Mouse (Mus musculus): Measurements from ENCODE around the gene Rassf8. TPM values are rescaled to one million over a fixed set of nuclear protein-coding genes. Genes with fewer than 3 reads are reported as not detected.

Rassf8 gene
- polyA plus RNA-seq, 1 experiment from 2014 or later = 10.1 TPM

GRCm38 (mm10) chr6:145854756-145855155 is 108.2 kb downstream of the Rassf8 start:
- no peak overlapping the region for H3K27ac ChIP-seq
- H3K9me3 ChIP-seq = no peaks in the 10 kb centered on the region
- no peak for ATAC-seq (ENCODE audit: insufficient number of reproducible peaks, insufficient read depth, low FRiP score, low TSS enrichment, low read depth)
- no peak overlapping the region for H3K4me3 ChIP-seq
- peak overlapping the region; percentile 58; the same call in 1 of the 2 replicates for H3K4me2 ChIP-seq
- H3K36me3 ChIP-seq = no peaks in the 10 kb centered on the region
- 46% methylated on average over 5 of the region's 5 CpGs for WGBS
- H3K27me3 ChIP-seq = peaks cover 3% of the 10 kb centered on the region; the same call in 1 of the 2 replicates
- H3K4me1 ChIP-seq = peaks cover 14% of the 10 kb centered on the region
- H3K9ac ChIP-seq = no peak overlapping the region

- no peaks in the 10 kb centered on the region for H3K36me3 ChIP-seq
- H3K9ac ChIP-seq = peak overlapping the region; percentile 49
- H3K4me2 ChIP-seq = peak overlapping the region; percentile 58
- no peaks in the 10 kb centered on the region for H3K9me3 ChIP-seq
- WGBS = 8% methylated on average over 28 of the region's 28 CpGs
- peak; percentile 84 for ATAC-seq (ENCODE audit: insufficient number of reproducible peaks, insufficient read depth, low FRiP score, low TSS enrichment, low read depth)
- H3K27ac ChIP-seq = peak overlapping the region; percentile 41; the same call in 1 of the 2 replicates
- peak overlapping the region; percentile 32 for H3K4me3 ChIP-seq
- peaks cover 14% of the 10 kb centered on the region for H3K4me1 ChIP-seq
- H3K27me3 ChIP-seq = peaks cover 8% of the 10 kb centered on the region; the same call in 1 of the 2 replicates
These were observed 109.4 kb downstream of the Rassf8 start for GRCm38 (mm10) chr6:145855720-145856551.

- H3K9ac ChIP-seq = no peak overlapping the region
- peaks cover 16% of the 10 kb centered on the region for H3K4me1 ChIP-seq
- H3K36me3 ChIP-seq = no peaks in the 10 kb centered on the region
- H3K4me3 ChIP-seq = no peak overlapping the region
- H3K4me2 ChIP-seq = no peak overlapping the region
- H3K9me3 ChIP-seq = no peaks in the 10 kb centered on the region
- ATAC-seq (ENCODE audit: insufficient number of reproducible peaks, insufficient read depth, low FRiP score, low TSS enrichment, low read depth) = no peak
- 79% methylated on average over 7 of the region's 7 CpGs for WGBS
- H3K27me3 ChIP-seq = peaks cover 20% of the 10 kb centered on the region
- no peak overlapping the region for H3K27ac ChIP-seq
These were observed 110.9 kb downstream of the Rassf8 start for GRCm38 (mm10) chr6:145857428-145857827.

- H3K36me3 ChIP-seq = no peaks in the 10 kb centered on the region
- ATAC-seq (ENCODE audit: insufficient number of reproducible peaks, insufficient read depth, low FRiP score, low TSS enrichment, low read depth) = no peak
- H3K4me1 ChIP-seq = peaks cover 24% of the 10 kb centered on the region
- peaks cover 29% of the 10 kb centered on the region for H3K27me3 ChIP-seq
- no peaks in the 10 kb centered on the region for H3K9me3 ChIP-seq
- WGBS = 70% methylated on average over 8 of the region's 8 CpGs
- no peak overlapping the region for H3K27ac ChIP-seq
- H3K4me3 ChIP-seq = no peak overlapping the region
- no peak overlapping the region for H3K9ac ChIP-seq
- no peak overlapping the region for H3K4me2 ChIP-seq
These were observed 111.9 kb downstream of the Rassf8 start for GRCm38 (mm10) chr6:145858414-145858813.

- no peak overlapping the region for H3K27ac ChIP-seq
- H3K36me3 ChIP-seq = no peaks in the 10 kb centered on the region
- H3K4me2 ChIP-seq = no peak overlapping the region
- no peaks in the 10 kb centered on the region for H3K9me3 ChIP-seq
- 49% methylated on average over 2 of the region's 2 CpGs for WGBS
- no peak overlapping the region for H3K4me3 ChIP-seq
- H3K9ac ChIP-seq = no peak overlapping the region
- no peak for ATAC-seq (ENCODE audit: insufficient number of reproducible peaks, insufficient read depth, low FRiP score, low TSS enrichment, low read depth)
- H3K4me1 ChIP-seq = peaks cover 34% of the 10 kb centered on the region
- H3K27me3 ChIP-seq = peaks cover 49% of the 10 kb centered on the region
These were observed 113.8 kb downstream of the Rassf8 start for GRCm38 (mm10) chr6:145860350-145860749.

- H3K27ac ChIP-seq = no peak overlapping the region
- H3K9me3 ChIP-seq = no peaks in the 10 kb centered on the region
- peaks cover 62% of the 10 kb centered on the region for H3K27me3 ChIP-seq
- H3K36me3 ChIP-seq = no peaks in the 10 kb centered on the region
- WGBS = 78% methylated on average over 9 of the region's 9 CpGs
- H3K4me2 ChIP-seq = peak overlapping the region; percentile 100
- no peak overlapping the region for H3K9ac ChIP-seq
- H3K4me1 ChIP-seq = peaks cover 34% of the 10 kb centered on the region
- no peak for ATAC-seq (ENCODE audit: insufficient number of reproducible peaks, insufficient read depth, low FRiP score, low TSS enrichment, low read depth)
- no peak overlapping the region; the same call in 1 of the 2 replicates for H3K4me3 ChIP-seq
These were observed 115.1 kb downstream of the Rassf8 start for GRCm38 (mm10) chr6:145861462-145862227.

- WGBS = 18% methylated on average over 4 of the region's 4 CpGs
- Histone ChIP-seq H3K36me3 (no peaks in the 10 kb centered on the region), H3K27me3 (peaks cover 68% of the 10 kb centered on the region), H3K27ac (no peak overlapping the region), H3K4me2 (peak overlapping the region; percentile 100), H3K4me1 (peaks cover 34% of the 10 kb centered on the region), H3K9me3 (no peaks in the 10 kb centered on the region), H3K4me3 (peak overlapping the region; percentile 66), H3K9ac (no peak overlapping the region)
- ATAC-seq (ENCODE audit: insufficient number of reproducible peaks, insufficient read depth, low FRiP score, low TSS enrichment, low read depth) = no peak
These were observed 115.8 kb downstream of the Rassf8 start for GRCm38 (mm10) chr6:145862321-145862720.

GRCm38 (mm10) chr6:145862739-145863064 is 116.2 kb downstream of the Rassf8 start:
- Histone ChIP-seq H3K4me2 (peak overlapping the region; percentile 100), H3K4me3 (peak overlapping the region; percentile 66), H3K36me3 (no peaks in the 10 kb centered on the region), H3K27me3 (peaks cover 72% of the 10 kb centered on the region), H3K27ac (no peak overlapping the region), H3K4me1 (peaks cover 34% of the 10 kb centered on the region), H3K9me3 (no peaks in the 10 kb centered on the region), H3K9ac (peak overlapping the region; percentile 76)
- WGBS = under 1% methylated on average over 35 of the region's 35 CpGs
- no peak for ATAC-seq (ENCODE audit: insufficient number of reproducible peaks, insufficient read depth, low FRiP score, low TSS enrichment, low read depth)

GRCm38 (mm10) chr6:145863065-145863971 is 116.8 kb downstream of the Rassf8 start:
- under 1% methylated on average over 105 of the region's 105 CpGs for WGBS
- Histone ChIP-seq H3K27me3 (peaks cover 78% of the 10 kb centered on the region), H3K4me2 (peak overlapping the region; percentile 100), H3K27ac (no peak overlapping the region), H3K4me1 (peaks cover 34% of the 10 kb centered on the region), H3K36me3 (no peaks in the 10 kb centered on the region), H3K9me3 (no peaks in the 10 kb centered on the region), H3K9ac (peak overlapping the region; percentile 76), H3K4me3 (peak overlapping the region; percentile 66)
- peak; percentile 48; the same call in 1 of the 2 replicates for ATAC-seq (ENCODE audit: insufficient number of reproducible peaks, insufficient read depth, low FRiP score, low TSS enrichment, low read depth)

GRCm38 (mm10) chr6:145864171-145864570 is 117.6 kb downstream of the Rassf8 start:
- Histone ChIP-seq H3K27ac (no peak overlapping the region), H3K9me3 (no peaks in the 10 kb centered on the region), H3K4me2 (peak overlapping the region; percentile 100), H3K4me1 (peaks cover 34% of the 10 kb centered on the region), H3K36me3 (no peaks in the 10 kb centered on the region), H3K27me3 (peaks cover 79% of the 10 kb centered on the region), H3K4me3 (peak overlapping the region; percentile 66), H3K9ac (peak overlapping the region; percentile 76; the same call in 1 of the 2 replicates)
- ATAC-seq (ENCODE audit: insufficient number of reproducible peaks, insufficient read depth, low FRiP score, low TSS enrichment, low read depth) = no peak
- 3% methylated on average over 8 of the region's 8 CpGs for WGBS

Data from embryonic facial prominence, embryonic 13.5 days (tissue).